Mouse (Mus musculus): ENCODE data around the gene Gm266. TPM values are rescaled to one million over a fixed set of nuclear protein-coding genes. Genes with fewer than 3 reads are reported as not detected.

The Gm266 gene
- total RNA-seq, 2 experiments from 2014 or later = 3.1 to 3.3 TPM

DNA sequence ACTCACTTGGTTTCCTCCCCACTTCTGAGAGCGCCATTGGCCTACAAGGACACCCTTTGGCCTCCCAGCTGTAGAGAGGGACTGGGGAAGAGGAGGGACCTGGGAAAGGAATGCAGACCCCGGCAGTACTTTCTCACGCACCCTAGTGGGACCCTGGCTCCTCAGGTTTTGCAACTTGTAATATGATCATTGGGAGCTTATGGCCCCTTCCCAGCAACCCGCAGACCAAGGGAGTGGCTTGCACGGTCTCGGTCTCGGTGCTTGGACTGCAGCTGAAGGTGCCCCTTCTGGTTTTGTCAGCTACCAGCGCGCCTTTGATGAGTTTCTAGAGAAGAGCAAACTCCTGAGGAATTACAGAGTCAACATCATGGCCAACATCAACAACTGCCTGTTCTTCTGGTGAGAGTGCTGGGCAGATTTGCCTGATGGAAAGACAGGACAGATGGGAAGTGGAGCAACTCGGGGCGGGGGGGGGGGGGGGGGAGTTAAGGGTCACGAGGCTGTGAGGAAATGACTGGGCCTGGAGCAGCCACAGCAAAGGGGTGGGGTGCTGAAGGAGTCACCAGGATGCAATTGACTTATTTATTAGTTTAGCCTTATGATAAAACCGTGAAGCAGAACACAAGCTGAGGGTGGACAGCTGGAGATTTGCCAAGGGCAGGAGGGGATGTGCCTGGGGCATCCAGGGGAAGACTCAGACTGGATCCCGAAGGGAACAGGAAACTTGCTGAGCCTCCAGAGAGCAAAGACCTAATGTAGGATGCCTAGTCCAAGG is 36.5 kb downstream of the Gm266 start:
- intact Hi-C loops (cut with DNase I) = no loop called here
- no peak for DNase-seq (ENCODE audit: extremely low spot score in 1 of 2, low spot score in 2 of 2)
- H3K4me3 ChIP-seq = no peak overlapping the region
- no peak for TF ChIP-seq CTCF (IDR thresholded peaks at IDR 0.05)
- H3K27ac ChIP-seq = no peak overlapping the region

GRCm38 (mm10) chr12:111447898-111448760 is 37.5 kb downstream of the Gm266 start:
- no peak overlapping the region for H3K4me3 ChIP-seq
- intact Hi-C loops (cut with DNase I) = no loop called here
- no peak for DNase-seq (ENCODE audit: extremely low spot score in 1 of 2, low spot score in 2 of 2)
- H3K27ac ChIP-seq = no peak overlapping the region
- TF ChIP-seq CTCF (IDR thresholded peaks at IDR 0.05) = no peak

- TF ChIP-seq CTCF (IDR thresholded peaks at IDR 0.05) = no peak
- Histone ChIP-seq H3K27ac (no peak overlapping the region), H3K4me3 (no peak overlapping the region)
- no peak for DNase-seq (ENCODE audit: extremely low spot score in 1 of 2, low spot score in 2 of 2)
- intact Hi-C loops (cut with DNase I) = no loop called here
These were observed 38.3 kb downstream of the Gm266 start for GRCm38 (mm10) chr12:111447350-111447749.

DNA sequence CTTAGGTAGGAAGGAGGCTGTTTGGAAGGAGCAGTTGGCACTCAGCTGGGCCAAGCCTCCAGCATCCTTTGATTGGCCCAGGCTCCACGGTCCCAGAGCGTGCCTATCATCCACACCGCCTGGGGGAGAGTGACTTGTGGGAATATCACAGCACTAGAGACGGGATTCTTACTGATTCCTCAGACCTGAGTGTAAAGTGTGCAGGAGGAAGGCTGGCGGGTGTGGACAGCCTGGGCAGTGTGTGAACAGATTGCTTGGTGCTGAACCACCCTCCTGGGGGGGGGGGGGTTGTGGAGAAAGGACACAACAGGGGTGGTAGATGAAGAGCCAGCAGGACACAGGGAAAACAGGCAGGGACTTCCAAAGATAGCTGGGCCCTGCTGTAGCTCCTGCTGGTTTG is 38.9 kb downstream of the Gm266 start:
- TF ChIP-seq CTCF (IDR thresholded peaks at IDR 0.05) = no peak
- no peak overlapping the region for H3K27ac ChIP-seq
- DNase-seq (ENCODE audit: extremely low spot score in 1 of 2, low spot score in 2 of 2) = no peak
- H3K4me3 ChIP-seq = no peak overlapping the region
- intact Hi-C loops (cut with DNase I) = no loop called here

DNA sequence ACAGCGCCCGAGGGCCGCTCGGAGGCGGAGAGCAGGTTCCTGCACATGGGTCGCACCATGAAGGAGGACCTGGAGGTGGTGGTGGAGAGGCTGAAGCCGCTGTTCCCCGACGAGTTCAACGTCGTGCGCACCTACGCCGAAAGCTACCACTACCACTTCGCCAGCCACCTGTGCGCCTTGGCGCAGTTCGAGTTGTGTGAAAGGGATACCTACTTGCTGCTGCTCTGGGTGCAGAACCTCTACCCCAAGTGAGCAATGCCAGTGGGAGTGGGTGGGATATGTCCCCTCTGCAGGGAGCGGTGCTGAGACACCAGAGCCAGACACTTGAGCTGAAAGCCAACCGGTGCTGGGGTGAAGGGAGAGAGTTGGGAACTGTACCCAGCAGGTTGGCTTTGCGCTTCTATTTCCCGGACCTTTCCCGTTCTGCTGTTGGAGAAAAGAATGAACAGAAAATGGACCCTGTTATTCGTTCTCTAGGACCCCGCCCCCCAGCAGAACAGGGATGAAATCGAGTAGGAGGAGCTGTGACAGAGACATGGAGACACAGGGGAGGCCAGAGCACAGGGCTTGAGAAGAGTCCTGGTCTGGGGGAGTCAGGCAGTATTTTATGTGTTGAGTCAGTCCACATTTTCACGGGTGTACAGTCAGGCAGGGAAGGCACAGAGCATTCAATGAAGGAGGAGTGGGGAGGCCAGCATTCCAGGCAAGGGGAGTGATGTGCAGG is 39.6 kb downstream of the Gm266 start:
- intact Hi-C loops (cut with DNase I) = no loop called here

GRCm38 (mm10) chr12:111445161-111445889 is 40.3 kb downstream of the Gm266 start:
- intact Hi-C loops (cut with DNase I) = no loop called here

More for the DNA sequence above, 39.6 kb downstream of the Gm266 start:
- TF ChIP-seq CTCF (IDR thresholded peaks at IDR 0.05) = no peak
- DNase-seq (ENCODE audit: extremely low spot score in 1 of 2, low spot score in 2 of 2) = no peak
- Histone ChIP-seq H3K4me3 (no peak overlapping the region), H3K27ac (no peak overlapping the region)

GRCm38 (mm10) chr12:111443921-111444831 is 41.4 kb downstream of the Gm266 start:
- no peak for DNase-seq (ENCODE audit: extremely low spot score in 1 of 2, low spot score in 2 of 2)
- Histone ChIP-seq H3K27ac (no peak overlapping the region), H3K4me3 (no peak overlapping the region)
- no peak for TF ChIP-seq CTCF (IDR thresholded peaks at IDR 0.05)
- intact Hi-C loops (cut with DNase I) = no loop called here

More at GRCm38 (mm10) chr12:111445161-111445889, 40.3 kb downstream of the Gm266 start:
- no peak for DNase-seq (ENCODE audit: extremely low spot score in 1 of 2, low spot score in 2 of 2)
- TF ChIP-seq CTCF (IDR thresholded peaks at IDR 0.05) = no peak
- Histone ChIP-seq H3K4me3 (no peak overlapping the region), H3K27ac (no peak overlapping the region)

DNA sequence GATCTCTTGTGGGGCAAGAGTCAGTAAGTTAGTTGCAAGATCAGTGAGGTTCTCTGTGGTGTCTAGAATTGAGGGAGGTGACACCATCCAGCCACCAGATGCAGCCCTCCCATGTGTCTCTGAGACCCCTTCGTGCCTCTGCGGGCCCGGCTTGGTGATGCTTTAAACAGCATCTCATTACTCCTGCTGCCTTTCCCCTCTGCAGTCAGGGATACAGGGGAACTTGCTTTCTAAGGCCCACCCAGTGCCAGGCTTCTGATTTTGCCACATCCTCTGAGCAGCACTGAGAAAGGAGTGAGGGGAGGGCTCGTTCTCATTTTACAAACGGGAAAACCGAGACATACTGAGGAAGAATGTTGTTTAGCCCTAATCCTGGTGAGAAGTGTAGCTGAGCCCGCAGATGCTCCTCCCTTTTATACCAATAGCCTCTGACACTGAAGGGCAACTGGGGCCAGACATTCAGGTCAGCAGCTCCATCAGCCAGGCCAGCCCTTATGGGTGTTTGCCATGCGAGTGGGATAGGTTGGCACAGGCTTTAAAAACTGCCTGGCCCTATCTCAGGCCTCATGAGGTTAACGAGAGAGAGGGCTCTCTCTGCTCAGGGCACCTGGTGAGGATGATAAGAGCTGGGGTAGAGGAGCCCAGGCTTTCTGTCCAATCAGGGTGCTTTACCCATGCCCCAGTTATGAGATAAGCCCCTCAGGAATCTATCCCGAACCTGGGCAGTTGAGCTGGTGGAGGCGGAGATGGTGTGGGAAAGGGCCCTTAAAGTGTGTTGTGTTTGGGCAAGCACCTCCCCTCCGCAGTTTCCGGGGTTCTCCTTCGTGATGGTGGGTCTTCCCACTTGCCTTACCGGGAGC is 42.4 kb downstream of the Gm266 start:
- H3K27ac ChIP-seq = no peak overlapping the region
- no peak for DNase-seq (ENCODE audit: extremely low spot score in 1 of 2, low spot score in 2 of 2)
- no peak for TF ChIP-seq CTCF (IDR thresholded peaks at IDR 0.05)
- intact Hi-C loops (cut with DNase I) = no loop called here
- no peak overlapping the region; the same call in 1 of the 2 replicates for H3K4me3 ChIP-seq

- Histone ChIP-seq H3K27ac (no peak within 1 kb of the TSS), H3K4me3 (peak within 1 kb of the TSS; percentile 16)
- no peak for DNase-seq (ENCODE audit: extremely low spot score in 1 of 2, low spot score in 2 of 2)
- TF ChIP-seq CTCF (IDR thresholded peaks at IDR 0.05) = no peak
- intact Hi-C loops (cut with DNase I) = no loop called here
These were observed 43.2 kb downstream of the Gm266 start, which contains the start of gene Tnfaip2 for GRCm38 (mm10) chr12:111442309-111443010. TSS of gene Tnfaip2 (plus strand) at chr12:111442469.

All from left cerebral cortex, adult 2 months (tissue).